Mouse (Mus musculus): Measurements from ENCODE around the gene Smpdl3a. TPM values are rescaled to one million over a fixed set of nuclear protein-coding genes. Genes with fewer than 3 reads are reported as not detected.

The Smpdl3a gene
- total RNA-seq, 4 experiments from 2014 or later = 82.1 to 88.0 (median 82.5) TPM

GRCm38 (mm10) chr10:57819209-57819608 is 25.1 kb downstream of the Smpdl3a start:
- DNase-seq (ENCODE audit: low spot score in 2 of 2) = no peak

GRCm38 (mm10) chr10:57822473-57822872 is 28.3 kb downstream of the Smpdl3a start:
- no peak for DNase-seq (ENCODE audit: low spot score in 2 of 2)

- no peak for DNase-seq (ENCODE audit: low spot score in 2 of 2)
These were observed 34.5 kb downstream of the Smpdl3a start for GRCm38 (mm10) chr10:57828649-57829048.

GRCm38 (mm10) chr10:57829621-57830020 is 35.5 kb downstream of the Smpdl3a start:
- DNase-seq (ENCODE audit: low spot score in 2 of 2) = no peak

- no peak for DNase-seq (ENCODE audit: low spot score in 2 of 2)
These were observed 41.0 kb downstream of the Smpdl3a start for GRCm38 (mm10) chr10:57835094-57835493.

GRCm38 (mm10) chr10:57835982-57836381 is 41.8 kb downstream of the Smpdl3a start:
- DNase-seq (ENCODE audit: low spot score in 2 of 2) = no peak

- DNase-seq (ENCODE audit: low spot score in 2 of 2) = peak in 1 of 2 experiments; percentile 8
These were observed 47.7 kb downstream of the Smpdl3a start for GRCm38 (mm10) chr10:57841638-57842509.

GRCm38 (mm10) chr10:57847916-57848682 is 54.0 kb downstream of the Smpdl3a start:
- no peak for DNase-seq (ENCODE audit: low spot score in 2 of 2)

Other genes with a start within 250 kb of the Smpdl3a start
- not detected for gene Pkib, start 162.4 kb upstream of the Smpdl3a start, total RNA-seq (2022)
- gene Fabp7, start 9.5 kb upstream of the Smpdl3a start, total RNA-seq (2022) = not detected

Measured in gastrocnemius, adult 8-10 months (tissue).